Mouse (Mus musculus) thymus, postnatal 36 days (tissue): ENCODE data around the gene Mapk1.

Experiments used
- DNase-seq, 2 experiments: peaks; one replicate each; pipeline ENCODE4 v3.0.0; 2022; ENCODE audit warnings: mixed read lengths in 2 of 2

The Mapk1 gene

DNA sequence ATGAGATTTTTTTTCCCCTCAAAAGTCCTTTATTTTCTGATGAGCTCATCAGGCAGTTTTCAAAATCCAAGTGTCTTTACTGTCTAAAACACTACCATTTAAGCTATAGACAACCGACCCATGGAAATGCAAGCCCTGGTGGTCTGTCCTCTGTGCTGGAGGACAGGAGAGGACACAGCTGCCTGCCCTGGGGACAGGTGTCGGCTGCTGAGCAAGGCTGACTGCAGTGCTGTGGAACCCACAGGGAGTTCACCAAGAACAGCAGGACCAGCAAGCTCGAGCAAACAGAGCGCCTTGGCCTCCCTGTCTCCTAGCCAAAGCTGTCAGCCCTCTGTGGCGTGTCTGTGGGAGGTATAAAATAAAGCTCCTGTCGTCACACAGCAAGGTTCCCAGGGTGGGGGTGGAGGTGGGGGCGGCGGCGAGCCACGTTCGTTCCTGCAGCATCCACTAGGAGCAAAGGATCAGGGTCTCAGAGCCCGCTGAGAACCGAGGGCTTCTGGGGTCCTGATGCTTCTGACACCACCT is 103.5 kb downstream of the Mapk1 start:
- DNase-seq, result no peak

DNA sequence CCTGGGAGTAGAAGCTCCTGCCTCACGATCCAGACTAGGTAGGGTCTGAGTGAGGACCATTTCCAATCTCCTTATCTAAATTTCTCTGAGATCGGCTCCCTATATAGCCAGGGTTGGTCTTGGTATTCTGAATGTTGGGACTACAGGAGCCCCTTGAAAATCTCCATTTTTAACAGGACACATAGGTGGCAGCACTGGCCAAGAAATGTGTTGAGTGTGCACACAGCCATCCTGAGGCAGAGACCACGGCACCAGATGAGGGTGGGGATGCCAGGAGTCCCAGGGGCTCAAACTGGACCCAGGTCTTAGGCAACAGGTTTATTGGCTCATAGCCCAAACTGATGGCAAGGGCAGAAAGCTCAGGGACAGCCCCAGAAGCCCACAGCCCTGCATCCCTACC is 105.2 kb downstream of the Mapk1 start:
- no peak for DNase-seq

DNA sequence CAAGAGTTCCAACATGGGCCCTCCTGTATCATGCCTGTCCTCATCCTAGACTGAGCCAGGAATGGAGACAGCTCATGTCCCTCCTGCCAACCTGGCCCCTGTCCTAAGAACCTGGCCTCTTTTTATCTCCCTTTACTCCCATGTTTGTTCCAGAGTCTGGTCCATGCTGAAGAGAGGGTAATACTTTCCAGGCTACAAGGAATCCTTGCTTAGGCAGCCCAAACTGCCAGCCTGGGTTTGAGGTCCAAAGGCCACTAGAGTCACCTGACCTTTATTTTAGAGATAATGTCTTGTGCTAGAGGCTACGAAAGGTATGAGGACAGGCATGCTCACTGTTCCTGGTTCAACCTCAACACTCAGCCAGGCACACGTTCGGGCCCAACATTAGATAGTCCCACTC is 113.8 kb downstream of the Mapk1 start:
- no peak for DNase-seq
